In the genomic region with DNA sequence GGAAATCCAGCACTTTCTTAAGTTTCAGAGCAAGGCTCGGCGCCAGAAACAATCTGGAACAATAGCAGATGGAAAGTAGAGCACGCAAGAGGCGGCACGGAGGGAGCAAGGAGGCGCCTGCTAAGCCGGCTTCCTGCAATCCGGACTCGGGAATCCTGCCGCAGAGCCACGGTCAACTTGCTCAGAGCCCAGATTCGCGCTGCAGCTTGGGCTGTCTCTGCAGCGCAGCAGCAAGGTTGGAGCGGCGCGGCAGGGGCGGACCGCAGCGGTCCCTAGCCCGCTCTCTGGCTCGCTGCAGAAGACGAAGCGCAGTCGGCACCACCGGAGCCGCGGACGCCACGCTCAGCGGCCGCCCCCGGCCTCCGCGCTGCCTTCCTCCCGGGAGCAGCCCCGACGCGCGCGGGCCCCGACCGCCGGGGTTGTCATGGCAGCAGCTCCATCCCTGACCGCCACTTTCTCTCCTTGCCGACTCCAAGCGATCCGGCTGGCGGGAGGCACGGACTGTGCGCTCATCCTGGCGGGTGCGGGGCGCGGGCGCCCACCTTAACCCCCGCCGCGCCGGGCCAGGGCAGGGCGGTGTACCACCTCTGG, we compare ENCODE assay signal across 8 mouse cellular contexts.
DNase-seq lines count a peak whose midpoint lies in the region; ATAC-seq and TF ChIP-seq lines count a peak whose summit lies in the region.

No protein-coding gene starts in this region.

- TF ChIP-seq CTCF in cerebellum, adult 2 months (IDR thresholded peaks at IDR 0.05; ENCODE audit: borderline replicate concordance, insufficient read depth, low read depth, low read length), result no peak
- no peak for TF ChIP-seq CTCF in forebrain, postnatal 0 days (IDR thresholded peaks at IDR 0.05; ENCODE audit: low read depth)

- peak overlapping the region; percentile 59 for H3K9ac ChIP-seq in forebrain, postnatal 0 days
- H3K9ac ChIP-seq in midbrain, embryonic 16.5 days (ENCODE audit: low read depth, low read length), result peak overlapping the region; percentile 68

- ATAC-seq in forebrain, postnatal 0 days, result peak; percentile 80
- peak; percentile 85 for ATAC-seq in midbrain, embryonic 16.5 days

- 0 out of 2 replicates have a peak, but pooled peaks have one; percentile 11 for TF ChIP-seq POLR2A in cerebellum, adult 2 months (IDR thresholded peaks at IDR 0.05; ENCODE audit: borderline replicate concordance, insufficient read depth, low read length)

- intact Hi-C loops in left cerebral cortex, postnatal 25 days (cut with DNase I), result loop anchor here (2.0 to 5.0 kb wide), 5 partner anchors 47 to 231 kb away; no protein-coding TSS in a partner anchor

- H3K27ac ChIP-seq in cerebellum, adult 2 months (ENCODE audit: insufficient read depth, low read length), result peak overlapping the region; percentile 85
- H3K27ac ChIP-seq in forebrain, postnatal 0 days (ENCODE audit: low read depth, low read length), result peak overlapping the region; percentile 87
- peak overlapping the region; percentile 84 for H3K27ac ChIP-seq in hindbrain, embryonic 10.5 days
- peak overlapping the region; percentile 89 for H3K27ac ChIP-seq in midbrain, embryonic 16.5 days (ENCODE audit: low read length)

- under 1% methylated on average over 58 of the region's 61 CpGs for WGBS in cerebellum, adult 2 months
- under 1% methylated on average over 61 of the region's 61 CpGs for WGBS in forebrain, postnatal 0 days
- WGBS in hindbrain, embryonic 10.5 days, result under 1% methylated on average over 61 of the region's 61 CpGs
- WGBS in midbrain, embryonic 16.5 days, result under 1% methylated on average over 50 of the region's 61 CpGs

- H3K4me2 ChIP-seq in forebrain, postnatal 0 days (ENCODE audit: low read depth), result peak overlapping the region; percentile 89
- peak overlapping the region; percentile 84 for H3K4me2 ChIP-seq in midbrain, embryonic 16.5 days (ENCODE audit: low read length)

- H3K4me1 ChIP-seq in cerebellum, adult 2 months (ENCODE audit: control insufficient read depth, insufficient read depth, low read length), result peaks cover 10% of the 10 kb centered on the region; the same call in 1 of the 2 replicates
- H3K4me1 ChIP-seq in forebrain, postnatal 0 days (ENCODE audit: insufficient read depth), result peaks cover 5% of the 10 kb centered on the region; the same call in 1 of the 2 replicates
- peaks cover 24% of the 10 kb centered on the region for H3K4me1 ChIP-seq in hindbrain, embryonic 10.5 days (replicated peaks)
- H3K4me1 ChIP-seq in midbrain, embryonic 16.5 days (ENCODE audit: control insufficient read depth, insufficient read depth, low read length), result peaks cover 27% of the 10 kb centered on the region

- no peaks in the 10 kb centered on the region for H3K36me3 ChIP-seq in forebrain, postnatal 0 days (ENCODE audit: insufficient read depth)
- no peaks in the 10 kb centered on the region for H3K36me3 ChIP-seq in hindbrain, embryonic 10.5 days
- H3K36me3 ChIP-seq in midbrain, embryonic 16.5 days (ENCODE audit: control insufficient read depth, insufficient read depth, low read length), result no peaks in the 10 kb centered on the region

- H3K27me3 ChIP-seq in cerebellum, adult 2 months (ENCODE audit: control insufficient read depth, insufficient read depth, low read length), result no peaks in the 10 kb centered on the region
- H3K27me3 ChIP-seq in forebrain, postnatal 0 days (ENCODE audit: insufficient read depth, low read length), result no peaks in the 10 kb centered on the region
- H3K27me3 ChIP-seq in hindbrain, embryonic 10.5 days (ENCODE audit: insufficient read depth, poor library complexity, severe bottlenecking), result peaks cover 54% of the 10 kb centered on the region
- H3K27me3 ChIP-seq in midbrain, embryonic 16.5 days (ENCODE audit: control insufficient read depth, insufficient read depth, low read depth, low read length), result no peaks in the 10 kb centered on the region

- peak overlapping the region; percentile 69 for H3K4me3 ChIP-seq in cerebellum, adult 2 months (replicated peaks; ENCODE audit: insufficient read depth, low read depth, low read length)
- H3K4me3 ChIP-seq in forebrain, postnatal 0 days (ENCODE audit: low read depth, low read length), result peak overlapping the region; percentile 57
- H3K4me3 ChIP-seq in hindbrain, embryonic 10.5 days, result peak overlapping the region; percentile 66
- peak overlapping the region; percentile 47 for H3K4me3 ChIP-seq in midbrain, embryonic 16.5 days (ENCODE audit: low read depth, low read length)

- H3K9me3 ChIP-seq in forebrain, postnatal 0 days (ENCODE audit: low read length), result no peaks in the 10 kb centered on the region
- no peaks in the 10 kb centered on the region for H3K9me3 ChIP-seq in hindbrain, embryonic 10.5 days
- no peaks in the 10 kb centered on the region for H3K9me3 ChIP-seq in midbrain, embryonic 16.5 days (replicated peaks; ENCODE audit: control insufficient read depth, low read length, poor library complexity, severe bottlenecking)

- peak; percentile 22 to 73 for DNase-seq in adrenal gland, adult (ENCODE audit: inconsistent age in 2 of 2, low spot score in 1 of 2)
- no peak for DNase-seq in adrenal gland, adult 8-10 months
- DNase-seq in cerebellum, adult 2 months, result peak; percentile 82 to 88
- DNase-seq in forebrain, postnatal 0 days, result no peak
- DNase-seq in hindbrain, embryonic 10.5 days (ENCODE audit: low spot score), result peak; percentile 78
- peak; percentile 65 to 77 for DNase-seq in left cerebral cortex, postnatal 25 days (ENCODE audit: low spot score in 2 of 2)
- no peak for DNase-seq in T-cell, adult 2 months (ENCODE audit: low spot score)

Comparison
In these comparisons a context has a peak if more than half of its experiments do, and no peak if none do; other contexts are left out.
1. DNase-seq: peak in adrenal gland, adult (2 of 2), cerebellum, adult 2 months (2 of 2), hindbrain, embryonic 10.5 days (single experiment) and left cerebral cortex, postnatal 25 days (2 of 2); none in adrenal gland, adult 8-10 months (single experiment), forebrain, postnatal 0 days (single experiment) and T-cell, adult 2 months (single experiment).
2. Peak in every context shown above with its lines, with median percentiles within 50 percentile points of each other: H3K27ac ChIP-seq and H3K4me3 ChIP-seq.